Mouse (Mus musculus) spleen, embryonic (tissue): ENCODE data around the gene Strn4.

Source experiments
- CTCF ChIA-PET: fragments of 350-600 bp; sonication (Branson Sonifier 250); formaldehyde crosslinking; loops from one replicate; lab custom pipeline; 2022; lab: Charles Lee

The Strn4 gene

DNA sequence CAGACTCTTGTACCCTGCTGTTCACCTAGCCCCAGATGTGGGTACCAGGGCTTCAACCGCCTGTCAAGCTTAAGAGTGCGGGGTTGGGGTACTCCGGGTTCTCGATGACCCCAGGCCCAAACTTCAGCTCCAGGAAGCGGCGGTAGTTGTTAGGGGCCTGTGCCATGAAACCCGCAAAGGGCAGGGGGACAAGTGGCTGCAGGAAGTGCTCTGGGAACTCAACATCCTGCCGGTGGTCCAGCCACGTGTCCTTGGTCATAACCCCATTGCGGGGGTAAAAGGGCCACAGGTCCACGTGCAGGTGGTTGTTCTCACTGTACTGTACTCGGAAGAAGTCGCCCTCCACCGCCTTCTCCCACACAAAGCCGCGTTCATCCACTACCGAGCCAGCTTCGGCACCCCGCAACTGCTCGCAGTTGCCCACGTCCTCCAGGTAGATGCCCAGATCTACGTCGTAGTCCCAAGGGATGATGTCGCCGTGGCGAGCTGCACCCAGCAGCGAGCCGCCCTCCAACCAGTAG, 5.2 kb upstream of the Strn4 start:
- CTCF ChIA-PET: interaction anchor here (0.6 to 1.4 kb wide), 2 partner anchors 27 to 85 kb away, joined by 3 read pairs; no protein-coding TSS in a partner anchor

DNA sequence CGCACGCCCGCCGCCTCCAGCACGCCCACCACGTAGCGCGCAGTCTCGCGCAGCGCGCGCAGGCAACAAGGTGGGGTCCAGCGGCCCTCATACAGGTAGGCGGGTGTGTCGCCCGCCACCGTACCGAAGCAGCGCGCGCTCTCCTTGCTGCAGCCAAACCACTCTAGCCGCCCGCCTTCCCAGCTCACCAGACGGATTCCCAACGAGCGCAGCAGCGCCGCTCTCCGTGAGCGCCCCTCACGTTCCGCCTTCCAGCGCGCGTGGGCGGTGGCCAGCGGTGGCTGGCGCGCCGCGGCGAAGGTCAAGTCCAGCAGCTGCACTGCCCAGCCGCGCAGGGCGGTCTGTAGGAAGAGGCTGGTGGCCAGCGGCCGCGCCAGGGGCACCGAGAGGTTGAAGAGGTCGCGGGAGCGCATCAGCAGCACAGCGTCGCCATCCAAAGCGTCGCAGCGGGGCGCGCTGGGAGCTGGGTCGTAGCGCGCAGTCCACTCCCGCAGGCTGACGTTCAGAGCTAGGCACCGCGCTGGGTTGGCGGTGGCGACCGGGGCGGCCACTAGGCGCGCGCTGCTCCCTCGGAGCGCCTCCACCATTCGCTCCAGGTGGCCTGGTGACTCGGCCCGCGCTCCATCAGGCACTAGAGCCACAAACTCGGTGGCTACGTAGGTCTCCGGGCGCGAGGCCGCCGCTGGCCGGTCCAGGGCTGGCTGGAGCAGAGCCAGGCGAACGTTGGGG, 4.6 kb upstream of the Strn4 start:
- CTCF ChIA-PET: interaction anchor here (1.4 kb wide), 1 partner anchor 26 kb away, joined by 3 read pairs; no protein-coding TSS in a partner anchor

DNA sequence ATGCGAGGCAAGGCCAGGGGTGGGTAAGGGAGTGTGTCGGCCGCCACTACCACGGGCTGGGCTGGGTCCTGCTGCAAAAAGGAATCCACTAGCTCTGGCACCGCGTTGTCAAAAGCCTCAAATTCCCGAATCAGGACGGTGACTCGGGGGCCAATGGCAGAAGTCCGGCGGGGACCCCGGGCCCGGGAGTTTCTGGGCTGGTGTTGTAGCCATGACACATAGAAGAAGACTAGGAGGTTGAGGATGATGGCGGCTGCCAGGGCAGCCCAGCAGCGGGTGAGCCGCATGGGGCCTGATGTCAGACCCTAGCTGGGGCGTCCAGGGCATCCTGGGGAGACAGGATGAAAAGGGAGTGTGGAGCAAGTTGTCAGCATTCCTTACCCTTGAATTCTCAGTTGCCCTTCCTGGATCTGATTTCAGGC, 4.0 kb upstream of the Strn4 start:
- CTCF ChIA-PET: no interaction called here

DNA sequence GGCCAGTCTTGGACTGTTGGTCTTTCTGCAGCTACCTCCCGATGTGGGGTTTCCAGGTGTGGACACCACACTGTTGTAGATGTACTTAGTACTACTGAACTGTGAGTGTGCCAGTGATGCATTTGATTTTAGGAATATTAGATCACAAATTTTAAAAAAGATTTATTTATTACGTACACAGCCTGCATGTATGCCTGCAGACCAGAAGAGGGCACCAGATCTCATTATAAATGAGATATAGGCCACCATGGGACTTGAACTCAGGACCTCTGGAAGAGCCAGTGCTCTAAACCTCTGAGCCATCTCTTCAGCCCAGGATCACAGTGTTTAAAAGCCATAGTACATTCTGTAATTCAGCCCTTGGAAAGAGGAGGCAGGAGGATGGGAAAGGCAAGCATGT, 3.2 kb upstream of the Strn4 start:
- CTCF ChIA-PET: no interaction called here

DNA sequence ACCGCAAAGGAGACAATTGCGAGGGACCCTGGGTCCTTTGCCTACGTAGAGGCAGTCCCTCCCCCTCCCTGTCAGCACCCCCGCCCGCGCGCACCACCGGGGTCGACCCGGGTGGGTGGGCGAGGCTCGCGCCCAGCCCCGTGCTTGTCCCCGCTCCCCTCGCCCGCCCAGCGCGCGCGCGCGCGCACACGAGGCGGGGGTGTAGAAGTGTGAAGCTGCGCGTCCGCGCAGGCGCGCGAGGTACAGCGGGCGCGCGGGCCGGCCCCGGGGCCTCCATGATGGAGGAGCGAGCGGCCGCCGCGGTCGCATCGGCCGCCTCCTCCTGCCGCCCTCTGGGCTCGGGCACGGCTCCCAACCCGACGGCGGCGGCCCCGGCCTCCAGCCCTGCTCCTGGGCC, 387 bp downstream of the Strn4 start:
- CTCF ChIA-PET: interaction anchor here (0.6 kb wide), 1 partner anchor 192 kb away, joined by 4 read pairs; no protein-coding TSS in a partner anchor

DNA sequence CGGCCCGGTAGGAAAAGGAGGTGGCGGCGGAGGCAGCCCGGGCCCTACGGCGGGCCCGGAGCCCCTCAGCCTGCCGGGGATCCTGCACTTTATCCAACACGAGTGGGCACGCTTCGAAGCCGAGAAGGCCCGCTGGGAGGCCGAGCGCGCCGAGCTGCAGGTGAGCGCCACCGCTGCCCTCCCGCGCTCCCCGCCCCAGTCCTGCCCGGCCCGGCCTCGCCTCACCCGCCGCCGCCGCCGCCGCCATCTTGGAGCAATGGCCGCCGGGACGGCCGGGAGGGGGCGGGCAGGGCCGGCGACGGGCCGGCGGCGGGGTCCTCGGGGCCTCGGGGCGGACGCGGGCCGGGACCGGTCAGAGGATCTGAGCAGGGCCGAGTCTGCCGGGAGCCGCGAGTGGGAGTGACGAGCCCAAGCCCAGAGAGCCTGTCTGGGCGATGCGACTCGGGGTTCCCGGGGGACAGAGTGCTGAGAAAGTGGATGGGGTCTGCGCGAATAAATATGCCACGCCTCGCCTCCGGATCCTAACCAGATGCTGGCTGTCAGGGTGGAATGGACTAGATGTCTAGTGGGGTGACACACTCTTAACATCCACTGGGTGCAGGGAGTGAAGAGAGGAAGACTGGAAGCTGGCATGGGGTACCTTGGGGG, 910 bp downstream of the Strn4 start, which contains the start of gene Fkrp:
TSS of gene Fkrp (minus strand) at position 258 of the 648 bp plus-strand sequence.
- CTCF ChIA-PET: interaction anchor here (0.6 kb wide), 1 partner anchor 191 kb away, joined by 4 read pairs; no protein-coding TSS in a partner anchor

DNA sequence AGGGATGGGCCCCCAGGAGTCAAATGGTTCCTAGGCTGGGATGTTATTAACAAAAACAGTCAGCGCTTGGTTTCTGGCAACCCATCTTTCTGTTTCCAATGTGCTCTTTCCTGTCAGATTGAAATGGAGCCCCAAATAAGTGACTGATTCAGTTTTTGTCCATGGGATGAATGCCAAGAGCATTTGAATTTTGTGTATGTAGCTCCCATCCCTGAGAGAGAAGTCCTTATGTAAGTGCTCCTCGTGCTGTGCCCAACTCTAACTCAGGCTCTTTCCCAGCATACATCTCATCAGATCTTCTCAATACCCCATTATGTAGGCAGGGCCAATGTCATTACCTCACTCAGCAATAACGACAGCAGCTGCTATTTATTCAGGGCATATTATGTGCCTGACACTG, 2.0 kb downstream of the Strn4 start:
- CTCF ChIA-PET: no interaction called here

DNA sequence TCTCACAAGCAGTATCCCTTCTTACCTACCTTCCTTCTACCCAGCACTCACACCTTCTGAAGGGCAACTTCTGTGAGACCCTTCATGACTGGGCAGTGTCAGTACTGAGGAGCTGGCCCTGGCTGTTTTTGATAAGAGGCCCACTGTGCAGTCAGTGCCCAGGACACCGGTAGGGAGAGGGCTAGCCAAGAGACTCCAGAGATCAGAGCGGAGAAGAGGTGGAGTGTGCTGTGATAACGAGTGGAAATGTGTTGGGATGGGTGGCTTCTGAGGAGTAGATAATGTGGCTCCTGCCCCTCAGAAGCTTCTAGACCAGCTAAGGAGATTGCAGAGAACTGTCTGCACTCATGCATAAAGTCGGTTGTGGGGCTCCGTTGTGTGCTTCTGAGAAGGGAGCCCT, 4.1 kb downstream of the Strn4 start:
- CTCF ChIA-PET: interaction anchor here (0.5 to 1.2 kb wide), 3 partner anchors 41 to 831 kb away, joined by 3 to 4 read pairs (median 3); partner anchors contain the start of gene Gng8

DNA sequence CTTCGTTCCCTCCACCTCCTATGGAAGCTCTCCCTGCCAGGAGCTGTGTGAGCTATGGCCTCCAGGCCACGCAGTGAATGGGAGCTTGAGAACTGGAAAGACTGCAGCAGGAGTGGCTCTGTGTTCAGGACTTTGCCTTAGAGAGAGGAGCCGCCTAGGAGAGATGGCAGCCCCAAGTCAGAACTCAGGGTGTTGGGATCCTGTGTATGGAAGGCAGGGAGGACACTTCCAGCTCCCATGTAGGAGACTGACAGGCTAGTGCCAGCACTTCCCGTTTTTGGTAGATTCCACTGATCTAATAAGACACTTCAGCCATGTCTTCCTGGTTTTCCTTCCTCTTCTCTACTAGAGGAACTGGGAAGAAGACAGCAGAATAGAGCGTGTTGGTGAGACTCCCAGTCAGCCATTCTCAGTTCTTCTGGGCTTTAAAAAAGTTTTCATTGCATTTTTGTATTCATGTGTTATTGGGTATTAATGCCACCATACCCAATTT, 4.6 kb downstream of the Strn4 start:
- CTCF ChIA-PET: interaction anchor here (0.9 to 1.2 kb wide), 2 partner anchors 40 to 71 kb away, joined by 3 read pairs; partner anchors contain the start of gene Gng8

DNA sequence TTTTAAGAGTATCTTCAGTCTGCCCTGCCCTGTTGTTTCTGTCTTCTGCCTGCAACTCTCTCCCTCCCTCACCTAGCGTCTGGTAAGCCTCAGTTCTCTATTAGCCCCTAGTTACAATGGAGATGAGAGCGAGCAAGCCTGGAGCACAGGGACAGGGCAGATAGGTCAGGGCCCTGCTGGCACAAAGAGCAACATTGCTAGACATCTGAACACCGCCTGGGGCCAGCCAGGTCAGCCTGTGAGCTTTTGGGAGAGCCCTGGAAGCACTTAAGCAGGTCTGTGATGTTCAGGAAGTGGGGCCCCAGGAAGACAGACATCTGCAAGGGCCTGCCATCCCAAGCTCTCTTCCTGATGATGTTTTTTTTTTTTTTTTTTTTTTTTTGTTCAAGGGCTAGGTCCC, 5.4 kb downstream of the Strn4 start:
- CTCF ChIA-PET: interaction anchor here (1.7 kb wide), 1 partner anchor 53 kb away, joined by 6 read pairs; the partner anchor contains the start of gene Dact3

DNA sequence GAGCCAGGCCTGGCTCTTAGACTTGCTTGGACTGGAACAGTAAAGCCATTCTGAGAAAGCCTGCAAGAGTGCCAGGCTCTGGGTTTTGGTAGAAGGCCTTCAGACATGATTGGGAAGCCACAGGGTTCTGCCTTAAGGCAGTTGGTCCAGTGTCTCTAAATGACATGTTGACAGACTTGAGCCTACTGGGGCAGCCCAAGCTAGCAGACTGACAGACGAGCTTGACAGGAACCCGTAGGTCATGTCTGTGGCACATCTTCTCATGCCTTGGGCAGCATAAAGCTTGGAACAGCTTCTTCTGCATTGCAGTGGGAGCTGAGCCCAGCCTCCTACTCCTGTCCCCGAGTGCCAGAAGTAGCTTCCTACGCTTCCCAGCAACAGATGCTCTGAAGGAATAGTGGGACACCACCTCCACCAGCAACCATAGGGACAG, 6.0 kb downstream of the Strn4 start:
- CTCF ChIA-PET: interaction anchor here (1.7 kb wide), 1 partner anchor 53 kb away, joined by 6 read pairs; the partner anchor contains the start of gene Dact3

DNA sequence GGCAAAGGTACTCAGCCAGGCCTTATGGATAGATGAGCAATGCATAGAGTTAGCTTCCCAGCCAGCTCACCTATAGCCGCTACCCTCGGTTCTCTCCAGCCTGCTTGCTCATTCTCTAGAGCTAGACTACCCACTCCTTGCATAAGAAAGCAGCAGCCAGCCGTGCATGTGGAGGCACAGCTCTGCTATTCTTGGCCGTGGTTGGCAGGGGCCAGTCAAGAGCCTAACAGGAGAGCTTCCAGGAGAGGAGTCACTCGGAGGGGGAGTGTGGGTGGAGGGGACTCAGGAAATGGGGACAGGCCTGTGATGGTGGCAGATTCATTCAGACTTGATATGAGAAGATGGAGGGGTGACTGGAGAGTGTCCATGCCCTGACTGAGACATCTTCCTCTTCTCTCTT, 8.0 kb downstream of the Strn4 start:
- CTCF ChIA-PET: interaction anchor here (1.0 kb wide), 1 partner anchor 40 kb away, joined by 3 read pairs; no protein-coding TSS in a partner anchor

DNA sequence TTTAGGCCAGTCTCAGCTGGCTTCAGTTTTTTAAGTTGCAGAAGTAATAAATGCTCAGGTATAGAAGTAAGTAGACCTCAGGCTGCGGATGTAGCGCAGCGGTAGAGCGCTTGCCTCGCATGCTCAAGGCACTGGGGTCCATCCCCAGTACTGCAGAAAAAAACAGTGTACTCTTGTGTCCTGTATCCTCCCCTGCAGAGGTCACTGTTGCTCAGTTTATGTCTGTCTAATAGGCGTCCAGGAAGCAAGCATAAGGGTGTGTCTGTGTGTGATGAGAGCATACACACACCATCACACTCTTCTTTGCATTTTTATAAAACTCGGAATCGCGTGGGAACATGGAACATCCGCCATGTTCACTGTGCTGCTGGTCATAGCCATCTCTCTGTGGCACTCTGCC, 10.1 kb downstream of the Strn4 start:
- CTCF ChIA-PET: interaction anchor here (0.7 to 0.9 kb wide), 2 partner anchors 66 to 282 kb away, joined by 4 to 10 read pairs; partner anchors contain the start of gene Gng8

DNA sequence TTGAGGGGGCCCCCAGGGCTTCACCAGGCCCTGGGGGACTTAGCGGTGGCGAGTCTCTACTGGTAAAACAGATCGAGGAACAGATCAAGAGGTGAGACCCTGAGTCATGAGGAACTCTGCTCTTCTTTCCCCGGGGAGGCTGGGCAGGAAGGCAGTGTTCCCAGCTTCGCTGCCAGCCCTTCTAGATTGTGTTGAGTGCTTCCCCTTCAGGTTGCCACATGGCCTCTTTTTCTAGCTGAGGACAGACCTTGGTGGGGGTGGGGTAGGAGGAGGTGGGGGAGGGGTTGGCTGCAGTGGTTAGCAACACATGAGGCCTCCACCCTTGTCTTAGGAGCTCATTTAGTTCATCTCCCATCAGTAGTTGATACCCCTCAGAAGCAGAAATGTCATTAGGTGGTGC, 10.9 kb downstream of the Strn4 start:
- CTCF ChIA-PET: interaction anchor here (0.6 to 1.2 kb wide), 4 partner anchors 19 to 283 kb away, joined by 4 to 10 read pairs (median 8); partner anchors contain the start of gene Gng8

DNA sequence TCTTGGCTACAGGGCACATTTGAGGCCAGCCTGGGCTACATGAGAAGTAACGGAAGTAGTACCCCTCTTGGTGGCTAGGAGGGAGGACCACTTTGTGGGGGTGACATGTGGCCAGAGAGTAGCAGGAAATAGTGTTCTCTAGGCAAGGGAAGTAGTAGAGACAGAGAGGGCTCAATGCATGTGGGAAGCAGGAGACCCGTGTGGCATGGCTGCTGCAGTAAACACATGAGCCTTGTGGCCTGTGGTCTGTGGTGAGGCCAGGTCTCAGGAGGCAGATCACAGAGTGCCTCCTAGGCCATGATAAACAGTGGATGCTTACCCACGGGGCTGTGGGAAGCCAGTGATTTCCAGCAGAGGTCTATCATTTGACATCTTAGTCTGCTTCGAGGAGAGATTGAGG, 11.6 kb downstream of the Strn4 start:
- CTCF ChIA-PET: interaction anchor here (1.2 kb wide), 1 partner anchor 19 kb away, joined by 10 read pairs; no protein-coding TSS in a partner anchor

DNA sequence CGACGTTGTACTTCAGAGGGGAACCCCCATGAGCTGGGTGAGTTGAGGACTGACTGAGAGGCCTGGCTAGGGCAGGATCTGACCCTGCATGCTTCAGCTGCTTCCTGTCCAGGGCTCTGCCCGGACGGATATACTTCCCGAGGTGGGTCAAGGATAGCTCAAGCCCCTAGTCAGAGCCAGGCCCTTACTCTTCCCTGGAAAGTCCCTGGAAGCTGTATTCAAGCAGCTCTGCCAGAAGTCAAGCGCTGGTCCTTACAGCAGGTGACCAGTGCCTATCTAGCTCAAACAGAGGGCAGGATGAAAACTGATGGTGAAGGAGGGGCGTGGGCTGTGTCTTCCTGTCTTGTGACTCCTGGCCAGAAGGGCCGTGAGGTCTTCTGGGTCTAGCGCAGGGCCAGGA, 14.8 kb downstream of the Strn4 start:
- CTCF ChIA-PET: no interaction called here

DNA sequence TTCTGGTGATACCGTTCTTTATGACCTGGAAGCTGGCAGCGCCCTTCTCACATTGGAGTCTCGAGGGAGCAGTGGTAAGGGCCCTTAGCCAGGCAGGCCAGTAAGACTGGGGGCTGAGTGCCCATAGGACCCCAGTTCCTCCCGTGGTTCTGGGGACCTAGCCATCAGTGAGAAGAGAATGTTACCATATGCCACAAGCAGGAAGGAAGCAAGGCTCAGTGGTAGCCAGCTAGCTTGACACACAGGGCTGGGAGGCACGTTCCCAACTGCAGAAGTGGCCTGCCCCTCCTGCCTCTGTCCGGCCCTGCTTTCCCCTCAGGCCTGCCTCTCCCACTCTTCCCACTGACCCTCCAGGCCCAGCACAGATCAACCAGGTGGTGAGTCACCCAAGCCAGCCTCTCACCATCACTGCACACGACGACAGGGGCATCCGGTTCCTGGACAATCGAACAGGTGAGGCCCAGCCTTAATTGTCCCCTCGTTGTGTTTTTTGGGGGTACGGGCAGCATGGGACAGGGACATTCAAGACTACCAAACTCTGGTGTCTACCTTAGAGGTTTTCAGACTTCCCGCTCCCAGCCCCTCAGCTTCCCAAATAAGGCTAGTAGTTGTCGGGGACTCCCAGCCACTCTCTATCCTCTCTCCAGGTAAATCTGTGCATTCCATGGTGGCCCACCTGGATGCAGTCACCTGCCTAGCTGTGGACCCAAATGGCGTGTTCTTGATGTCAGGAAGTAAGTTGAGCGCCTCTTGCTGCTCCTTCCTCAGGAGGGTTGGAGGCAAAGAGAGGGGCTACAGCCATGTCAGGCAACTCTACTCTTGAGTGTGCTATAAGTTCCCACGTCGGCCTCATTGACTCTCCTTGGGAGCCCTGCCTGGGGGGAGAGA, 22.5 kb downstream of the Strn4 start:
- CTCF ChIA-PET: interaction anchor here (0.6 kb wide), 1 partner anchor 77 kb away, joined by 8 read pairs; no protein-coding TSS in a partner anchor

DNA sequence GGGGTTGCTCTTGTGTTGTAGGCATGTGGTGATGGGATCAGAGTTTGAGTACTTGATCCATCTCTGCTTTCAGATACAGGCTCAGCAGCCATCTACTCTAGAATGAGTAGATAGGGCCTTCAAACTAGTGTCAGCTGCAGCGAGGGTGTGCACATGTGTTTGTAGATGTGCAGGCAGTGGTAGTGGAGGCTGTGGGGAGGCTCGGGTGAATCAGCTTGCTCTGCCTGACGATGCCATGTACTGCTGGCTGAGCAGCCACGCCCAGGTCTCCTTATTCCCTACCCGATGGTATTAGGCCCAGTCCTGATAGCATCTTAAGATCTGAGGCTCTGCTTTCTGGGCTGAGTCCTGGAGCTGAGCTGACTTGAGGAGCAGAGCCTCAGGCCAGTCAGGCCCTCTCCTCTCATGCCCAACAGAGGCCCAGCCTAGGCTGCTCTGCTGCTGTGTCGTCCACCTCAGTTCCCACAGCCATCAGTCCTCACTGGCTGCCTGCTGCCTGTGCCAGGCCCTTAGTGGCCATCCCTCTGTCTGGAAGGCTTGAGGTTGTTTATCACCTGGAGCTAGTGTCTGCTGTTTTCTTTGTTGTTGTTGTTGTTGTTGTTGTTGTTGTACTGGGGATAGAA, 23.2 kb downstream of the Strn4 start:
- CTCF ChIA-PET: interaction anchor here (0.6 kb wide), 1 partner anchor 78 kb away, joined by 8 read pairs; no protein-coding TSS in a partner anchor

DNA sequence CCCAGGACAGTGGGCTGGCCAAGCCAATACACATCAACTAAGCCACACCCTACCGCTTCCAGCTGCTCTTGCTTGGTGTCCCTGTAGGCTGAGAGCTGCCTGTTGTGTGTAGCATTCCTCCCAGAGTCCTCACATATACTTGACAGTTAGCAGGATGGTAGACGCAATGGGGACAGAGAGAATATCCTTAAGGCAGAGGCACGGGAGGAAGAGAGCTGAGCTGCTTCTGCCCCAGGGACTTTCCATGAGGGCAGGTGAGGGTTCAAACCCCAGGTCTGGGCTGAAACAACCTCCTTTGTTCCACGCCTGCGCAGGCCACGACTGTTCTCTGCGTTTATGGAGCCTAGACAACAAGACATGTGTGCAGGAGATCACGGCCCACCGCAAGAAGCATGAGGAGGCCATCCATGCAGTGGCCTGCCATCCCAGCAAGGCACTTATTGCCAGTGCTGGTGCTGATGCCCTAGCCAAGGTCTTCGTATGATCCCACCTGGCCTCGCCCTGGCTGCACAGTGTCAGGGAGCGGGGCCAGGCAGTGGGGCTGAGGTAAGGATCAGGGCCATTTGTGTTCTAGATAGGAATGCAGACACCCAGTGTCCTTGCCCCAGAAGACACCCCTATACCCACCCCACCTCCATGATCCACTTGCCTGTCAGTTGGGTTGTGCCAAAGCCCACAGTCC, 23.9 kb downstream of the Strn4 start:
- CTCF ChIA-PET: no interaction called here
